Mouse (Mus musculus): ENCODE results near the gene Grik3.

Gene Grik3

GRCm38 (mm10) chr4:125640921-125641663 is 150.6 kb downstream of the Grik3 start:
- no peak for DNase-seq (ENCODE audit: low spot score in 2 of 2)

DNA sequence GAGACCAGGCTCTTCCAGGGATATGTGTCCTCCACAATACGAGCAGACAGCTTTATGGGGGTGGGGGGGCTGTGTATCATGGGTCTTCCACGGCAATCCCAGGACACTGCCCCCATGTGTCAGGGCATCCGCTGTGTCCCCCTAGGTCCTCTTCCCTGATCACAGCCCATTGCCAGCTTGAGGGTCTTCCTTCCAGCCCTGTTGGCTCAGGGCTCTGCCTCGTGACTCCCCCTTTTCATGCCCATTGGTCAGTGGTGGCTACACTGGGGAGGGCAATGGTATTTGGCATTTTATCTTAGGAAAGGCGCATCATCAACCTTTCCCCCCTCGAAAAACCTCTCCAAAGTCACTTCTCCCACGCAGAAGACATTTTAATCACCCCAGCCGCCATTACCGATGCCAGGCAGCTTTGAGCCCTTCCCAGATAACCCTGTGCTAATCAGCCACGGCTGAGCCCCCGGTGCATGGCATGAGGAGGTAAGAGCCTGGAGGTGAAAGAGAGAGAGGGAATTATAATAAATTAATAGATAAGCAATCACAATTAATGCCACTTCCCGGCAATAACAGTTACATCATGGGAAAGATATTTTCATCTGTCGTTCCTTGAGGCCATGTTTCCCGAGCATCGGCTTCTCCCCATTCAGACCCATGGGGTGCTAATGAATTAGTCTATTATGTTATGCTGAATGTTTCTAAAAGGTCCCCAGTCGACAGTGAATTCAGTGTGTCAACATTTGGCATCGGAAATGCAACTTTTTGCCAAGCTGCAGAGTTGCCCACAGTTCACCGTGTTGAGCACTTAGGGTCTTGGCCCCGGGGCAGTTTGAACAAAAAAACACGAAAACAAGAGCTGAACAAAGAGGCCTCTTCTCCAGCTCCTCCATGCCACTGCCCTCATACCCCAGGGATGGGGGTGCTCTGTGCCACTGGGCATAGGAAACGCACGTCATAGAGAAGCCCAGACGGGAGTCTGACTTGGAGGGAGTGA is 154.4 kb downstream of the Grik3 start:
- DNase-seq (ENCODE audit: low spot score in 2 of 2) = no peak

DNA sequence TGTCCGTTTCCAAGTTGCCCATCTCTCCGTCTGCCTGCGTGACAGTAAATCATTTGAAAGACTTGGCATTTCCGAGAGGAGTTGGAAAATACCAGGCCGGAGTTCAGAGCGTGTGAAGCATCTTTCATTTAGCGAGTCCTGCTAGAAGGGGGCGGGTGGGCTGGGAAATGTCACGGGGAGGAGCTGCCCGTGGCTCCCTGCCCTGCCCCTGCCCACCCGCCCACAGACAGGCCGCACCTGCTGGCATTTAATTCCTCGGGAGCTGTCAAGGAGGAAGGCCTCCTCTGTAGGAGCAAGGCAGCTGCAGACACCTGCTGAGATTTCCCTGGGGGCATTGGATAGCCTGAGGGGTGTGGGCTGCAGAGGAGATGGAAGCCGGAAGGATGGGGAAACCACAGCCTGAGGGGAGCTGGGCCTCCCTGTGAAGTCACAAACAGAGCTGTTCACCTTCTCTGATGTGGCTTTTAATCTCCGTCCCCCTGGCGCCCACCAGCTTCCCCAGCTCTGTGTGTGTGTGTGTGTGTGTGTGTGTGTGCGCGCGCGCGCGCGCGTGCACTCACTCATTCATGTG is 161.3 kb downstream of the Grik3 start:
- DNase-seq (ENCODE audit: low spot score in 2 of 2) = no peak

DNA sequence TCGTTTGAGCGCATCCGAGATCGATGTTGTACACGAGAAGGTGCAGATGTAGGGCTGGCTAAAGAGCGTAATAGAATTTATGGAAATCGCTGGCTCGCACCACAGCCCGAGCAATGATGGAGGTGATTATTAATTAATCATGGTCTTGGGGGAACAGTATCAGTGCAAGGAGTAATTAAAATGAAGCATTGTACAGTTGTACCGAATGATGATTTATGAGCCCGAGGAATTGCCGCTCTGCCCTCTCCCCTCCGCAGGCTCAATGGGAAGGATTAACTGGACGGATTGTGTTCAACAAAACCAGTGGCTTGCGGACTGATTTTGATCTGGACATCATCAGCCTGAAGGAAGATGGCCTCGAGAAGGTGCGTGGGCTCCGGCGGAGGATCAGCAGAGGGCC is 165.5 kb downstream of the Grik3 start:
- no peak for DNase-seq (ENCODE audit: low spot score in 2 of 2)

DNA sequence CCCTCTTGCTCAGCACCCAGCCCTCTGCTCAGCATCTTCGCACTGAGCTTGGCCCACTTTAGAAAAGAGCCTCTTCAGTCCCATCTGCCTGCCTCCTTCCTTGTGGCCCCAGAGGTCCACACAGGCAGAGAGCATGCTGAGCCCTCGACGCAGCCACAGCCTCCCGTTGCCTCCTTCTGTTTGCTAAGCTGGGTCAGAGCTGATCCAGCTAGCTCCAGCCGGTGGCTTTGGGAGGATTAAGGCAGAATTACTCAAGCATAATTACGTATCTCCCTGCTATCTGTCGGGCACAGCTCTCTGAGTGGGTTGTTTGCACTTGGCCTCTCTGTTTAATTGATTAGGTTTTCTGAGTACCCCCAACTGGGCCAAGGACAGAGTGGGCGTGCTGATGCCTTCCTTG is 167.9 kb downstream of the Grik3 start:
- no peak for DNase-seq (ENCODE audit: low spot score in 2 of 2)

- no peak for DNase-seq (ENCODE audit: low spot score in 2 of 2)
Observed at GRCm38 (mm10) chr4:125661982-125662381, 171.5 kb downstream of the Grik3 start.

GRCm38 (mm10) chr4:125663262-125663661 is 172.8 kb downstream of the Grik3 start:
- DNase-seq (ENCODE audit: low spot score in 2 of 2) = no peak

GRCm38 (mm10) chr4:125665955-125666354 is 175.5 kb downstream of the Grik3 start:
- no peak for DNase-seq (ENCODE audit: low spot score in 2 of 2)

- DNase-seq (ENCODE audit: low spot score in 2 of 2) = no peak
Observed at GRCm38 (mm10) chr4:125682007-125682406, 191.5 kb downstream of the Grik3 start.

GRCm38 (mm10) chr4:125687078-125687477 is 196.6 kb downstream of the Grik3 start:
- DNase-seq (ENCODE audit: low spot score in 2 of 2) = no peak

DNA sequence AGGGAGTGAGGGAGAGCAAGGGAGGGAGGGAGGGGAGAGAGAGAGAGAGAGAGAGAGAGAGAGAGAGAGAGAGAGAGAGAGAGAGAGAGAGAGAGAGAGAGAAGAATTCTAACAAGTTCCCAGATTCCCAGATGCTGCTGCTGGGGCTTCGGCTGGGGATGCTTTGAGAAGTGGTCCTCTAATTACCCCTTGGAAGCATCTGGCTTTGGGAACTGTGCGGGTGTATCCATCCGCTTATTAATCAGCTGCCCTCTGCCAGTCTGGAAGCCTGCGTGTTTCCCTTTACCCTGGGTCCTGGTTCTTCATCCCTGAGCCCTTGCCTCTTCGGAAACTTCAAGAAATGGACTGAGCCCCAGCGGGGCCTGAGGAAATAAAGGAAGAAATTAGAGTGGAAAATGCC is 204.9 kb downstream of the Grik3 start:
- DNase-seq (ENCODE audit: low spot score in 2 of 2) = no peak

DNA sequence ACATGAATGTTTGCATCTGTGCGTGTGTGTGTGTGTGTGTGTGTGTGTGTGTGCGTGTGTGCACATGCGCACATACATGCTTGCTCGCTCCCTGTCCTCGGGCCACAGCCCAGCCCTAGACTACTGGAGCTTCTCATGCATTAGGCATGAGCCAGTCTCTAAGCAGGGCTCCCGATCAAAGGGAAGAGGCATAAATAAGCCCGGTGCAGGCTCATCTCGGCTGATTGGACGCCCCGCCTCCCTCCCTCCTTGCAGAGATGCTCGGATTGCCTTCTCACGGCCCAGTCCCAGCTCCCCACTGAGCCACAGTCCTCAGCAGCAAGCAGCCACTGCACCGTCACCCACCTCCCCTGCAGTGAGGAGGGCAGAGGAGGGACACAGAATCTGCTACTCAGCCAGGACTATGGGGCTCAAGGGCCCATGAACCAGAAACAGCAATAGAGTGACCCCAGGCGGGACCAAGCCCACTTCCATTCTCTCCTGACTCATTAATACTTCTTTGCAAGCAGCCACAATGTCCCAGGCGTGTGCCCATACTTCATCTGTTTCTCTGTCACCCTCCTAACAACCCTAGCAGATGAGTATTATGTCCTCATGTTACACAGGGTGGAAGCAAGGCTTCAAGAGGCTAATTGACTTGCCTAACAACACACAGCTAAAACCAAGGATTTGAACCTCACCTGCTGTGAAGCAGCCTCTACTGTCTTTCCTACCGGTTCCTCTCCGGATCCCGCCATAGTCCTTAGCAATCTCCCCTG is 205.9 kb downstream of the Grik3 start:
- no peak for DNase-seq (ENCODE audit: low spot score in 2 of 2)

- DNase-seq (ENCODE audit: low spot score in 2 of 2) = no peak
Observed at GRCm38 (mm10) chr4:125697626-125698025, 207.1 kb downstream of the Grik3 start.

- DNase-seq (ENCODE audit: low spot score in 2 of 2) = no peak
Observed at GRCm38 (mm10) chr4:125699056-125699455, 208.6 kb downstream of the Grik3 start.

GRCm38 (mm10) chr4:125700331-125700730 is 209.8 kb downstream of the Grik3 start:
- no peak for DNase-seq (ENCODE audit: low spot score in 2 of 2)

- DNase-seq (ENCODE audit: low spot score in 2 of 2) = peak; percentile 81 to 83
Observed at GRCm38 (mm10) chr4:125702607-125703309, 212.3 kb downstream of the Grik3 start.

- DNase-seq (ENCODE audit: low spot score in 2 of 2) = peak in 1 of 2 experiments; percentile 31
Observed at GRCm38 (mm10) chr4:125703310-125703690, 212.8 kb downstream of the Grik3 start.

- DNase-seq (ENCODE audit: low spot score in 2 of 2) = no peak
Observed at GRCm38 (mm10) chr4:125705746-125706145, 215.2 kb downstream of the Grik3 start.

GRCm38 (mm10) chr4:125709716-125710115 is 219.2 kb downstream of the Grik3 start:
- DNase-seq (ENCODE audit: low spot score in 2 of 2) = no peak

DNA sequence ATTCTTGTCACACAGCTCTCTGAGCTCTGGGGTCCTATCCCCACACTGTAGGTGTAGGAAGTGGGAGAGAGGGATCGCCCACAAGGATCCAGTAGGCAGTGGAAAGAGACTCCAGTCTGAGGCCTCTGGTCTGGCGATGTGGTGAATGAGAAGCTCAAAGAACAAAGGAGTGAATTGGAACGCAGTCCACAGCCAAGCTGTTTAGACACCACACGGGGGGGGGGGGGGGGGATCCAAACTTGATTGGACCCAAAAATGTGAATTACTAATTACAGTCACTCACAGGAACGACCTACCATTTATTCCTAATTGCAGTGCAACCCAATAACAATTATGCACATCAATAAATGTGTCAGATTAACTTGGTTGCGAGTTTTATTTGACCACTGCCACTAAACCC is 227.4 kb downstream of the Grik3 start:
- DNase-seq (ENCODE audit: low spot score in 2 of 2) = no peak

Measured in frontal cortex, postnatal 14 days (tissue).